Mouse (Mus musculus) A20 (cell line): Measurements from ENCODE around the gene Cetn4.
A peak's percentile ranks its signal among the peaks of the same experiment; 100 is the strongest.

ENCODE experiments used
- DNase-seq: peaks from one replicate; pipeline ENCODE4 v3.0.0-alpha.2; 2011; ENCODE audit warnings: low read depth, low spot score

Cetn4 gene

GRCm38 (mm10) chr3:37312370-37312941 lies at the start of gene Cetn4, which contains the start of gene Bbs12:
Gene Cetn4 (minus strand): TSS chr3:37312708.
Gene Bbs12 (plus strand): TSS chr3:37312554.
- DNase-seq, result peak; percentile 97

- DNase-seq, result no peak
Observed at GRCm38 (mm10) chr3:37360729-37361128, 48.2 kb upstream of the Cetn4 start.

- no peak for DNase-seq
Observed at GRCm38 (mm10) chr3:37354737-37355136, 42.2 kb upstream of the Cetn4 start.

- no peak for DNase-seq
Observed at GRCm38 (mm10) chr3:37353951-37354481, 41.5 kb upstream of the Cetn4 start.

GRCm38 (mm10) chr3:37350386-37350785 lies 37.9 kb upstream of the Cetn4 start:
- no peak for DNase-seq

GRCm38 (mm10) chr3:37349166-37349548 lies 36.6 kb upstream of the Cetn4 start:
- no peak for DNase-seq

- no peak for DNase-seq
Observed at GRCm38 (mm10) chr3:37348221-37349165, 36.0 kb upstream of the Cetn4 start, which contains the start of gene Fgf2. Gene Fgf2 (plus strand): TSS chr3:37348346.

- no peak for DNase-seq
Observed at GRCm38 (mm10) chr3:37347671-37348070, 35.2 kb upstream of the Cetn4 start.

GRCm38 (mm10) chr3:37342811-37343210 lies 30.3 kb upstream of the Cetn4 start:
- DNase-seq, result no peak

- DNase-seq, result peak; percentile 48
Observed at GRCm38 (mm10) chr3:37341110-37341509, 28.6 kb upstream of the Cetn4 start.

GRCm38 (mm10) chr3:37334053-37334452 lies 21.5 kb upstream of the Cetn4 start:
- no peak for DNase-seq

GRCm38 (mm10) chr3:37331999-37332449 lies 19.5 kb upstream of the Cetn4 start:
- DNase-seq, result peak; percentile 26

GRCm38 (mm10) chr3:37329963-37330362 lies 17.5 kb upstream of the Cetn4 start:
- DNase-seq, result no peak

GRCm38 (mm10) chr3:37328489-37328888 lies 16.0 kb upstream of the Cetn4 start:
- DNase-seq, result no peak

- no peak for DNase-seq
Observed at GRCm38 (mm10) chr3:37326627-37327026, 14.1 kb upstream of the Cetn4 start.

- DNase-seq, result no peak
Observed at GRCm38 (mm10) chr3:37325317-37326112, 13.0 kb upstream of the Cetn4 start.

- peak; percentile 29 for DNase-seq
Observed at GRCm38 (mm10) chr3:37324310-37324709, 11.8 kb upstream of the Cetn4 start.

GRCm38 (mm10) chr3:37316233-37316632 lies 3.7 kb upstream of the Cetn4 start:
- DNase-seq, result peak; percentile 62

GRCm38 (mm10) chr3:37313371-37313770 lies 863 bp upstream of the Cetn4 start:
- peak; percentile 82 for DNase-seq

GRCm38 (mm10) chr3:37311897-37312369 lies 575 bp downstream of the Cetn4 start:
- no peak for DNase-seq

GRCm38 (mm10) chr3:37303392-37304139 lies 8.9 kb downstream of the Cetn4 start:
- no peak for DNase-seq
